Mouse (Mus musculus) gastrocnemius, adult 8-10 months (tissue): ENCODE measurements around the gene Emc3. TPM values are rescaled to one million over a fixed set of nuclear protein-coding genes. Genes with fewer than 3 reads are reported as not detected.

ENCODE experiments used
- DNase-seq, 2 experiments: peaks; one replicate each; pipeline ENCODE4 v3.0.0; 2022; ENCODE audit warnings: low spot score in 2 of 2
- total RNA-seq, 4 experiments: library from RNA; stranded (reverse); gene quantifications; 2 replicates each; pipeline ENCODE4 v1.2.4; 2022

The Emc3 gene
- total RNA-seq = 10 to 100 TPM; 51.5 to 58.0 (median 55.0) TPM

DNA sequence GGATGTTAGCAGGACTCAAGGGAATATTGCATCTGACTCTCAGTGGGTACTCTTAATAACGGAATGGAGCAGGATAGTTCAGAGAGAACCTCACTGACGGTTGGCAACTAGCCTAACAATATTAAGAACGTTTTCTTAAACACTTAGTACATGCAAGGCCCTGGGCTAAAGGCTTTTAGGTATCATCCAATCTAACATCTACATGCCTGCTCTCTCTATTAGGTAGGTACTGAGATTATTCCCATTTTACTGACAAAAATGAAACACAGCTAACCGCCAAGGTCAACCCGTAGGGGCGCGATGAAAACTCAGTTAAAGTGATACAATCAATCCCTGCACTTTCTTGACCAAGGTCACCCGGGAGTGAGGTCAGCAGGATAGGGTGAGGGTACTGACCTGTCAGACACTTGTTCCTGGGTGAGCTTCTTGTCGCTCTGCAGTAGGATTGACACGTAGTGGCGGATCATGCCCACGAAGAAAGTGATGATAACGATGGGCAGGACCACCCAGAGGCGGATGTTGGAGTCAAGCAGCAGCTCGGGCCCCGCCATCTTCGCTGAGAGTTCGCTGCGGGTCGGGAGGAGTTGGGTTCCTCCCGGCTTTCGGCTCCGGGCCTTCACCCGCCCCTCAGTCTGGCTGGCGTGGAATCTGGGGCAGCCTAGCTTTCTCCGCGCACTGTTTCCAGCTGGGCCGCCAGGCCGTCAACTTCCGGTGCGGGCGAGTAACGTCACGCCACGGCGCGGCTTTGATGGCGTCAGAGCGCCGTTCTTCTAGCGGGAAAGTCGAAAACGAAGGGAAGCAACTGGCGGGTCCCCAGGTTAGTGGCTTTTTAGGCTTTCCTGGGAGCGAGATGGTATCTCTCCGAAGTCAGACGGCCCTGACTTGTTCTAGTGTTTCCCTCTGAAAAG is at the start of gene Emc3, which contains the start of gene Fancd2:
Emc3 (minus strand) TSS at position 721 of the 908 bp plus-strand sequence.
Fancd2 (plus strand) TSS at position 751 of the 908 bp plus-strand sequence.
- peak; percentile 79 to 80 for DNase-seq

DNA sequence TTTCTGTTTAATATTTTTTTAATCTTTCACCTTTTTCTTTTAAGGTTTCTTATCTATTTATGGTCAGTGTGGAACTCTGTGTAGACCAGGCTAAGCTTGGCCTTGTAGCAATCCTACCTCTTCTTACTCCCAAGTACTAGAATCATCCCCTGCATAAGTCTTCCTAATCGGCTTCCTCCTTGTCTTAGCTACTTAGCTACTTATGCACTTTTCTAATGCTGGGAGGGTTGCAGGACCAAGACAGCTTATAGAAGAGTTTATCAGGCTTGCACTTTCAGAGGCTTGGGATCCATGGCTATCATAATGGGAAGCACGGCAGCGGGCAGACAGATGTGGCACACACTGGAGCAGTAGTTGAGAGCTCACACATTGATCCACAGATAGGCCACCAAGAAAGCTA is 47.9 kb upstream of the Emc3 start:
- no peak for DNase-seq

DNA sequence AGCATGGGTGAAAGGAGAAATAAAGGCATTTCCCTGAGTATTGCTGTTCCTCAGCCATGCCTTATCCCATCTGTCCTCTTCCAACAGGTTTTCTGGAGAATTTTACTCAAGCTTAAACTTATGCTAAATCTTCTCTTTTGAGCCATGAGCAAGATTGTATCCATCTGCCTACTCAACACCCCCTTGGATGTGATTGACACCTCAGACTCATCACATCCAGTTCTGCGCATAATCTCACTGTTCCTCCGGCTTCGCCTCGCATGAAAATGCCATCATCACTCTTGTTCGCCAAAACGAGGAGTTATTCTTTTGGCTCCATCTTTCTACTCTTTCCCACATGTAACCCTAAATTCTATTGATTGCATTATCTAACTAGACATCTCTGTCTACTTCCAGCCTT is 44.6 kb upstream of the Emc3 start:
- DNase-seq = no peak

DNA sequence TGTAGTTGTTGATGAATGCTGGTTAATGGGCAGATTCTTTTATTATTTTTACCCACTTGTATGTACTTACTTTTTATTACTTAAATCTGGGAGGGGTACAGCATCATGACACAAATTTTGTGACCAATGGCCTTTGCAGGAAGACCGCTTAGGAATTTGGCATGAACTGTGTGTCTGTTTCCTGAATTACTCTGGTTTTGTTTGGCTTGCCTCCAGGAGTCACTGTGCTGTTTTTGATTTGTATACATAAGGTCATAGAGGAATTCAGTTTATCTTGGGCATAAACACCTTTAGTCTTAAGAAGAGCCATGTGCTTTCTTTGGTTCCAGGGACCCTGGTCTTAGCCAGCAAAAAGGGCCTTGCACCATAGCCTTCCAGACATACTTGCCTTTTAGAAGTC is 33.1 kb upstream of the Emc3 start:
- DNase-seq = no peak

DNA sequence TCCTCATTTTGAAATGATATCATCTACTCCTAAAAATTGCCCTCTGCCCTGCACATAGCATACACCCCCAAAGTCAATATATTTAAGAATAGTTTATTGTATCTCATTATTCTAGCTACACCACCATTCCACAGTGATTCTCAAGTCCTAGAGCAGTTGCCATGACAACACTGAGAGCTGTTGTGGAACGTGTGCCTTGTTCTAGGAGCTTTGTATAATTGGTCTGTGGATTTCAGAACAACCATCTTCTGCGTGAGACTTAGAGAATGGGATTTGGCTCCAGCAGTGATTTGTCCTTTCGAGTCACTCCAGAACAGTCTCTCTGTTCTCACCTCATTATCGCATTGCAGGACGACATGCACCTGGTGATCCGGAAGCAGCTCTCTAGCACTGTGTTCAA is 28.3 kb upstream of the Emc3 start:
- no peak for DNase-seq

DNA sequence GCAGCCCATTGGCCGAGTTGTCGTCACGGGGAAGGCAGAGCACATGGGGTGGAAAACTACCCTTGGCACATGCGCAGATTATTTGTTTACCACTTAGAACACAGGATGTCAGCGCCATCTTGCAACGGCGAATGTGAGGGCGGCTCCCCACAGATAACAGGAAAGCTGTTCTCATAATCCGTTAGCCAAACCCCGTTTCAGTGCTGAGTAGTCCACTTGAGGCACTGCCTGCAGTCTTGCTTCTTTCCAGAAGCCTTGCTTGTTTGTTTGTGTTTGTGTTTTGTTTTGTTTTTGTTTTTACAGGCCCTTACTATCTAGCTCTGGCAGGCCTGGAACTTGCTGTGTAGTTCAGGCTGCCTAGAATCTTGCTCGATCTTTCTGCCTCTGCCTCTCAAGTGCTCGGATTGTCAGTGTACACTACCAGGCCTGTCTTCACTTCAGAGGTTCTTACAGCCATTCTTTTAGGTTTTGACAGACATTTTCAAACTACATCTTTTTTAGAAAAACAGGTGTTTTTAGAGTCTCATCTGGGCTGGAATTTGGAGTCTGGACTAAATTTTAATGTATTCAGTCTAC is 12.5 kb upstream of the Emc3 start:
- DNase-seq = no peak

DNA sequence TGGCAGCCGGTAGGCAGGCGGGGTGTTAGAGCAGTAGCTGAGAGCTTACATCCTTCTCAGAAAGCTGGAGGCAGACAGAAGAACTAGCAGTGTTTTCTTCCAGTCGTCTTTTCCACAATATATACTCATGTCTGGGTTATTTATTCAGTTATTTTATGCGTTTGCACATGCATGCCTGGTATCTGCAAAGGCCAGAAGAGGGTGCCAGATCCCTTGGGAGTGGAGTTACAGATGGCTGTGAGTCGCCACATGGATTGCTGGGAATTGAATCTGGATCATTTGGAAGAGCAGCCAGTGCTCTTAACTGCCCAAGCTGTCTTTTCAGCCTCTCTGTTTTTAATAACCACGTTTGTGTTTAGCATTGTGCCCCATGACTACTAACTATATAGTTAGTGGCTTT is 10.2 kb upstream of the Emc3 start:
- no peak for DNase-seq

DNA sequence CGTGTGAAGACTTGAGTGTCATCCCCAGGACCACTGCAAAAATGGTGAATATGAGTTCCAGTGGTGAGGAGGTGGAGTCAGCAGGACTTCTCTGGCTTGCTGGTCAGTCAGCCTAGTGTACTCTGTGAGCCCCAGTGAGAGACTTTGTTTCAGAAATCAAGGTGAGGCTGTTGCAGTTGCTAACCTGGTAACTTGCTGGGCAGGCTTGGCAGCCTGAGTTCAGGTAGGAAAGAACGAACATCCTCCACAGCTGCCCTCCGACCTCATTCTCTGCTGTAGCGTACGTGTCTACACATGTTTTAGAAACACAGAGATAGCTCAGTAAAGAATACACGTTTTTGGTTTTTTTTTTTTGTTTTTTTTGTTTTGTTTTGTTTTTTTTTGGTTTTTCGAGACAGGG is 3.4 kb upstream of the Emc3 start:
- DNase-seq = no peak

DNA sequence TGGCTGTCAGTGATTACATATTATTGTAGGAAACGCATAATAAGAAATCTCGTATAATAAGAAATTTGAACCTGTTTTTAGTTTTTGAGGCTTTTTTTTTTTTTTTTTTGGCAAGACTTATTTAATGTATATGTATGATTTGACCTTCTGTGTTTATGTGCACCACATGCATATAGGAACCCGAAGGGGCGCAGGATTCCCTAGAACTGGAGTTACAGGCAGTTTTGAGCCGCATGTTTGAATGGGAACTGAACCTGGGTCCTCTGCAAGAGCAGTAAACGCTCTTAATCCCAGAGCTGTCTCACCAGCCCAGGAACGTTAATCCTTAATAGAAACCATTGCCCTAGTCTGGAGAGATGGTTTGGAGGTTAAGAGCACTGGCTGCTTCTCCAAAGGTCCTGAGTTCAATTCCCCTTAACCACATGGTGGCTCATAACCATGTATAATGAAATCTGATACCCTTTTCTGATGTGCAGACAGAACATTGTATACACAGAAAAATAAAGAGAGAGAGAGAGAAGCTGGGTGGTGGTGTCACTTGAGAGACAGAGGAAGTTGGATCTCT is 470 bp upstream of the Emc3 start:
- DNase-seq = no peak

DNA sequence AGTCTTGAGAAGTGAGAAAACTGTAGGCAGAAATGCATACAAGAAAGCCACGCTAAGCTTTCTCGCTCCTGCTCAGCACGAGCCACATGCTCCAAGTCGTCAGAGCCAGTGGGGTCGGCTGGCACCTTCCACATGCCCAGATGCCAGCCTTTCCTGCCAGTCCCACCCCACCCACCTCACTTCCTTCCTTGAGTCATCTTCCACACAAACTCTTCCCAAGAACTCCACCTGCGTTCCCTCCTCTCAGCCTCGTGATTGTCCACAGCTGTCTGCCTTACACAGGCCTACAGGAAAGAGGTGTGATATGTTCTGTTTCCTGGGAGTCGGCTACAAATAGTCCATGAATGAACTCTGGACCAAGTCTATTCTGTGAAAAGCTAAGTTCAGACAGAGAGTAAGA is 8.0 kb downstream of the Emc3 start:
- no peak for DNase-seq

DNA sequence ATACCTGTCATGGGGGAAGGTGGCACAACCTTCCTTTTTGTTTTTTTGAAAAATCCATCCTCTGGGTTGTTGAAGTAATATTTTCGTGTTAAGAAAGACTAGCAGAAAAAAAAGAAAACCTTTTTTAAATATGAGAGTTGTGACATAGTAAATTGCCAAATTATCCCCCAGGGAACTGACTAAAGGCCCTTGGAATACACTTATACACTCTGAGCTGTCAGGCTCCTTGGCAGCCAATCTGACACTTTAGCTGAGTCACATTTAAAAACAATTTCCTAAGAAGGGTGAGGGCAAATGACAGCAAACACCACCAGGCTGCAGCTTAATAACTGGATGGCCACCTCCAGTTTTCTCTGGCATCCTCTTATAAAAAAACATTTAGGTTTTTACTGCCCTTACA is 9.1 kb downstream of the Emc3 start:
- no peak for DNase-seq

DNA sequence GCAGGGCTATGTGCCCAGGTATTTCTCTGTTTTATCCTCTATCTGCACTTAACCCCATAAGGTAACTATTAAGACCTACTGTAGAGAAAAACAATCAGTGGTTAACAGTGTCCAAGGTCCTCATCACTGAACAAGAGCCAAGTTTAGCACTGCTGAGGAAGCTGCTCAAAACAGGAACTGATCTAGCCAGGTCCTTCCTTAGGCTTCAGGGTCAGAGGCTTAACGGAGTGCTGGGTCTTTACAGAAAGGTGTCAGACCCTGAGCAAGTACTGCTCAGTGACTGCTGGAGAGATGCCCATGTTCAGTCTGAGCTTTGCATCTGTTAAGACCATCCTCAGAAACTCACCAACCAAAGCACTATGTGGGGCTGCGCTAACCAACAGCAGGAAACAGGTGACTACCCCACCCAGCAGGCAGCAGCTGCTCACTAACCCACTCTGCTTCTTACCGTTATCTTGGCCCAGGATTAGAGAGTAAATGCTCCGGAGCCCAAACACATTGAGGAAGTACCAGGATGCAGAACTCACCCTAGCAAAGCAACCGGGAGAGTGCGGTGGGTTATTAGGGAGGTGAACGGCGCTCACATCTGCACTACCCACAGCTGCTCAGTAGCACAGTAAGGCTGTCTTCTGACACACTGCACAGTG is 13.9 kb downstream of the Emc3 start:
- DNase-seq = no peak

DNA sequence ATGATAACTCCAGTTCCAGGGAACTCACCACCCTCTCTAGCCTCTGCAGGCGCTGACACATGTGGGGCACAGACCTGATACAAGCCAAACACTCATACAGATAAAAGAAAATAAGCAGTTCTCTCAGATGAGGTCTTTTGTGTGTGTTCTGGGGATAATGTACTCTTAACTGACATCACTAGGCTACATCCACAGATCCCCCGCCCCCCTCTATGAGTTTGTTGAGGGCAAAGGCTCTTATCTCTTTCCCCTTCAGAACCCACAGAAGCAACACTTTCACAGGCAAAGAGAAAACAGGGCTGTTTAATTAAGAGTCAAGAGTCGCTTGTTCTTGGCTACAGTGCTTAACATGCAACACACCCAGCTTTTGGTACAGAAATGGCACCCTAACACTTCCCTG is 16.9 kb downstream of the Emc3 start:
- DNase-seq = no peak

DNA sequence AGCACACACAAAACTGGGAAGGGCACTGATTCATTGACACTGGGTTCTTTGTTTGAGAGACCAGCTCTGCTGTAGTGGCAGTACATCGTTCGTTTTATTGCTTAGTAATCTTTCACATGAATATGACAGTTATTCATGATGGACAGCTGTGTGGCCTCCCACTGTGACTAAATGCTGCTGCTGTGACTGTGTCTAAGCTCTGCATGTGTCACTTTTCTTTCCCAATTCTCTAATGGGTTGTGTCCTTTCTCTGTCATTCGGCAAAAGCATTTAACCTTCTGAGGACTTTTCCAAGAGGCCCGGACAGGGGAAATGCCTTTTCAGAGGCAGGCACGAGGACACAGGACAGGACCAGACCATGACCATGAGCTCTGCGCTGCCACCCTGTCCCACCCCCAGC is 17.5 kb downstream of the Emc3 start:
- DNase-seq = no peak

DNA sequence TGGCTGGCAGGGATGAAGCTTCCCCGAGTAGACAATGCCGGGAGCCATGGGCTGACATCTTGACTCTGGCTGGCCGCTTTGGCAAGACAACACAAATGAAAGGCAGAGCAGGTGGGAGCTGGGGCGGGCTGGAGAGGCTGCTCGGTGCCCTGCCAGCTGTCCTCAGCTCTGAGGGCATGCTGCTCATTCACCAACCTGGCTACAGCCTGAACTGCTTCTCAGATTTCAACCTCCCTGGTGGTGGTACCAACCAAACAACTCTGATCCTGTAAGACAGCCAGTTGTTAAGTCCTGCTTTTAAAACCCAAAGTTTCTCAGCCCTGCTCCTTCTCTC is 22.5 kb downstream of the Emc3 start:
- peak in 1 of 2 experiments; percentile 61 for DNase-seq

DNA sequence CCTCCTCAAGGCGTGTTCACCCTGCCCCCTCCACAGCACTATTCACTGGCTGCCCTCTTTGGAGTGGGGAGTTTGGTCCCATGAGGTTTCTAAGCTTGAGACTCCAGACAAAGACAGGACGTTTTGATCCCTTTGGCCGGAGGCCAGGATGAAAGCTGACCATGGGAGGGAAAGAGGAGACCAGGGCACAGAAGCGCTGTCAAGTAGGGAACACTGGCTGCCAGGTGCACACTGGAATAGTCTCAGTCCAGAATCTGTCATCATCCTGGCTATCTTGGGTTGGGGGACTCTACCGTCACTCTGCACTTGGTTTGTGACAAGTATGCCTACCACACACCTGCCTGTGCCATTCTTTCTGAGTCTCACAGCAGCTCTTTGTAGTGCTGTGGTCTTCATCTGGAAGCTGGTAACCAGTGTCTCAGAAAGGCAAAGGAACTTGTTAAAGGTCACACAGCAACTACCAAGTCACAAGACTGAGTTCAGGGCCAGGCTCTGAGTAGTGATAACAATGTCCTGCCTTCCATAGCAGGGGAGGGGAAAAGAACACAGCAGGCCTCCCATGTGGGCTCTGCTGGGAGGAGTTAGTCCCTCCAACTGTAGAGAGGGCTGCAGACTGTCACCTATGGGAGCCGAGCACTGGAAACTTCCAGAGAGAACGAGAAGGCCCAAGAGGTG is 23.0 kb downstream of the Emc3 start:
- DNase-seq = peak; percentile 57 to 59

DNA sequence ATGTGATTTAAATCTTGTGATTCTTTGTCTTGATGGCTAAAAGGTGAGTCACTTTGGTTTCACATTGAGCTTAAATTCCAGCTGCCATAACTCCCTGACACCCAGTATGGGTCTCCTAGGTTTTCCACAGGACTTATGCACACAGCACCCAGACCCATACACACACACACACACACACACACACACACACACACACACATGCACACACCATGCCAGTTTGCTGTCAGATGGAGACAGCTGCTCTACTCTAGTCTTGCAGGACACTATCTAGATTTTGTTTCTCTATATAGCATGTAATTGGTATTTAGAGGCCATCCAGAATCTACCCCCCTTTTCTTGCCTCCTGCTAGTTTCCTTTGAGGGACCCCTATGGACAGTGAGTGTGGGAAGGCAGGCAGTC is 24.3 kb downstream of the Emc3 start:
- no peak for DNase-seq

DNA sequence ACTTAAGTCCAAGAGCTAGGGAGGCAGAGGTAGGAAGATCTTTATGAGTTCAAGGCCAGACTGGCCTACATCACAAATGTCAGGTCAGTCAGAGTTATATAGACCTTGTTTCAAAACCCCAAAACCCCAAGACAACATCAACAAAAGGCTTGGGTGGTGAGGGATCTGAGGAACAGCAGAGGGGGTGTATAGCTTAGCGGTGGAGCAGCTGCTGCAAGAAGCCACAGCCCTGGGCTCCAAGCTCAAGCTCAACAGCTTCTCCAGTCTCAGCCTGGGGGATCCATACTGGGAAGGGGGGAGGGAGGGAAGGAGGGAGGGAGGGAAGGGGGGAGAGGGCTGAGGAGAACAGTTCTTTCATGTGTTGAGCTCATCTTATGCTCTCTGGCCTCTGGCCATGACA is 25.8 kb downstream of the Emc3 start:
- no peak for DNase-seq

DNA sequence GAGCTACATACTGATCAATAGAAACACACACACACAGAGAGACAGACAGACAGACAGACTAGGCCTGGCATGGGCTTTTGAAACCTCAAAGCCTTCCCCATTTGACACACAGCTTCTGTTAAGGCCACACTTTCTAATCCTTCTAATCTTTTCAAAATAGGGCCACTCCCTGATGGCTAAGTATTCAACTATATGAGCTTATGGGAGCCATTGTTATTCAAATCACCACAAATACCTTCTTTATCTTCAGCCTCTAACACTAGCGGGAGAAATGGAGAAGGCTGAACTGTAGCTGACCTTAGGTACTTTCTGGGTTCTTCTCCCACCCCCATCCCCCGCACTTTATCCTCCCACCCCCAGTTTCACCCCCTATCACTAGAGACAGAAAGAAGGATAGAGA is 28.7 kb downstream of the Emc3 start:
- DNase-seq = no peak

DNA sequence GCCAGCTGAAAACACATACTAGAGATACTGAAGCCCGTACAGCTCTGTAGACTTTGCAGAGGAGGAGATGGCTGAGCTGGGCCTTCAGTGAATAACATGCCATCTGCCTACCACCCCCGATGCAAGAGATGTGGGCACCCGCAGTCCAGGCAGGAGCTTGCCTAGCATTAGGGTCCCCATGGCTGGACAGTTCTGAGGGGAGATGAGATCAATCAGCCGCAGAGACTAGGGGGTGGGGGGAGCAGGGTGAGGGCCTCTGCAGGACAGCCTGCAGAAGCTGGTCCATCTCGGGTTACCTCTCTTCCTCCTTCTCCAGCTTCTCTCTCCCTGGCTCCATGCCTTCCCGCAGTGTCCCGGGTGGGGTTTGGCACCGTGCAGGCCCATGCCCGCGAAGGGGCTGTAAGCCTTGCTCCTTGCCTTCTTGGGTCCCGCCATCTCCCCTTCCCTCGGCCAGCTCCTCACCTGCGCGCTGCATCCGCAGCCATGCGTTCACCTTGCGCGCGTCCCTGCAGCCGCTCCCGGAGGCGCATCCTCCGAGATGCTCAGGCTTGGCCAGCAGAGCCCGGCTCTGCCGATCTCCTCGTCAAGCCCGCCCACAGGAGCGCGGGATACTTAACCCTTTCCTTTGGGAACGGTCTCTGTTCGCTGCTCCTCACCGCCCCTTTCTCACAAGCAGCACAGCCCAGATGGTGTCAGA is 29.9 kb downstream of the Emc3 start, which contains the start of gene Prrt3:
Prrt3 (minus strand) TSS at position 544 of the 697 bp plus-strand sequence.
- DNase-seq = no peak

DNA sequence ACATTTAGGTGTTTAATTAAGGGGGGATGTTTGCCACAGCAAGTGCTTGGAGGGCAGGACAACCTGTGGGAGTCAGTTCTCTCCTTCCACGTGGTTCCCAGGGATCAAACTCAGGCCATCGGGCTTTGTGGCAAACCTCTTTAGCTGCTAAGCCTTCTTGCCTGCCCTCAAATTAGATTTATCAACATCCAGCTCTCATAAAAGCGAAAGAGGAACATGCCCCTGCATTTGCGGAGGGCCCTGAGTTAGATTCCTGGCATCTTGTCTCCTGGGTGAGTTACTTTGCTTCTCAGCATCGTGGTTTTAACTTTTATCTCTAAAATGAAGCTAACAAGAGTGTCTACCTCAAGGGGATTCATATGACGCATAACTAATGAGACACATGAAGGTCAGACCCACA is 32.1 kb downstream of the Emc3 start:
- no peak for DNase-seq
